Mouse (Mus musculus) cerebellum, adult 9-11 months (tissue): ENCODE results near the gene Acsl6.
"Not testable (repeated sequence)": the region's sequence is repeated elsewhere in the genome, so short reads cannot be mapped to it uniquely, and the experiment has no call there.

Source experiments
- DNase-seq: peaks from one replicate; pipeline ENCODE4 v3.0.0; 2022

Gene Acsl6

DNA sequence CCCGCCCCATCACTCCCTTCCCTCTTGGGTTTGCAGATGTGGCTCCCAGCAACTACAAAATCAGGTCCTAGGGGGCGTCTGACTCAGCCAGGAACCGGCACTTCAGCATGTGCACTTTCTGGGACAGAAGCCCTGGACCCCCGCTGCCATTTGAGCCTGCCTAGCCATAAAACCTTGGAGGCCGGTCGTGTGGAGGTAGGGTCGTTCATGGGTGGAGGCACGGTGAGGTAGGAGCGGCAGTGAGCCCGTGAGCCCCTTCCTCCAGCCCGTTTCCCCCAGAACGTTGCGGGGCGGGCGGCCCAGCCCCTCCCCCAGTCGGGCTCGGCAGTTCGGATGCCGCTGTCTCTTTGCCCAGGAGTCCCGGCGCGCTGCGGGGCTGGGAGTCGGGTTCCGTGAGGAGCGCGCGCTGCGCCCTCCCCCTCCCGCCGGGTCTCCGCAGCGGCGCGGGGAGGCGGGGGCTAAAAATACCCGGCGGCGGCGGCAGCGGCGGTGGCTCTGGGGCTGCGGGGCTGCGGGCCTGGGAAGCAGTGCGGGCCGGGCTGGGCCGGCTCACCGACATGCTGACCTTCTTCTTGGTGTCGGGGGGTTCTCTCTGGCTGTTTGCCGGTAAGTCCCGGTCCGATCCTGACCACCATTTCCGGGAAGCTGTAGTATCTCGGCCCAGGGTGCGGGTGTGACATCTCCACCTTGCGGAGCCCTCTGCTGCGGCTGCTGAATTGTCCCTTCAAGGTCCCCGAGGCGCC is at the start of gene Acsl6:
TSS of gene Acsl6 (plus strand) at position 71 of the 743 bp plus-strand sequence.
- peak; percentile 78 for DNase-seq

DNA sequence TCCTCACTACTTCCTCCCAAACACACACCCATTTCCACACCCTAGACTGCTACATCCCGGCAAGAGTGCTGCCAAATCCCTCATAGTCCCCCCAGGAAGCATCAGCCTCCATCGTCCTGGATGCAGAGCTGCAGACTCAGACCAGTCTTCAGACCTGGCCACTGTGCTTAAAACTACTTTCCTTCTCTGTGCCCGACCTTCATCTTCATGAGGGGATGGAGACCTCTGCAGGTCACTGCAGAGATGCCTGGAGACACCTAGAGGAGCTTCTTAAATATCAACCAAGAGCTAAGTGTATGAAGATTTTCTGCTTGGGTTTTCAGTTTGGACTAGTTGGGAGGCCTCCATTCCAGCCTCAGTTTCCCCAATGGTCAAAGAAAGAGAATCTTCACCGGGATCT is 49.5 kb upstream of the Acsl6 start:
- no peak for DNase-seq

DNA sequence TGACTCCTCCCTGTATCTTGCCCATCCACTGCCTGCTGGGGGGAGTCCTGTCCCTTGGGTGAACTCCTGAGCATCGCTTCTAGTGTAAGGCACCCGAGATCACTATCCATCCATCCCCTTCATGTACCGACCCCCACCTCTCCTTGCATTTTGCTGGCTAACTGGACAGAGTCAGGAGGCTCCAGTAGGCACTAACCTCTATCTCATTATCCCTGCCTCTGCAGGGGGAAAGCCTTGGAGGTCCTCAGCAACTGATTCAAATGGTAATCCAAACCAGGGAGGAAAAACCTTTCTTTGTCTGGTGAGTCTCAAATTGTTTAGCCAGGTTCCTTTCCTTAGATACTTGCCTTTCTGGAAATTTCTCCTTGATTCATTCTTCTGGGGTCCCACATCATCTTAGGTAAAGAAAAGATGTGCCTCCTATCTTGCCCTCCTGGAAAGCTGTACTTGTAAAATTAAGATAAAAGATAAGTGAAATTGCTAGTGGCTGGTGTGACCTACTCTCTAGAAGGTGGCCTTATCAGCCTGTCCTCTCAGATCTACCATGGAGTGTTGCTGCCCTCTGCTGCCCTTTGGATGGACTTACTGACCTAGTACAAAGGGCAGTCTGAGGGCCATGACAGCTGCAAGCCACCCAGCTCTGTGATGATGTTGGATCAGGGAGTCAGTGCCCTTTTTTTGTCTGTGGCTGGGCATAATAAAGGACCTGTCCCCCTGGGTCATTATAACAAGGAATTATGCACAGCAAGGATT is 46.8 kb upstream of the Acsl6 start:
- DNase-seq: peak; percentile 83

DNA sequence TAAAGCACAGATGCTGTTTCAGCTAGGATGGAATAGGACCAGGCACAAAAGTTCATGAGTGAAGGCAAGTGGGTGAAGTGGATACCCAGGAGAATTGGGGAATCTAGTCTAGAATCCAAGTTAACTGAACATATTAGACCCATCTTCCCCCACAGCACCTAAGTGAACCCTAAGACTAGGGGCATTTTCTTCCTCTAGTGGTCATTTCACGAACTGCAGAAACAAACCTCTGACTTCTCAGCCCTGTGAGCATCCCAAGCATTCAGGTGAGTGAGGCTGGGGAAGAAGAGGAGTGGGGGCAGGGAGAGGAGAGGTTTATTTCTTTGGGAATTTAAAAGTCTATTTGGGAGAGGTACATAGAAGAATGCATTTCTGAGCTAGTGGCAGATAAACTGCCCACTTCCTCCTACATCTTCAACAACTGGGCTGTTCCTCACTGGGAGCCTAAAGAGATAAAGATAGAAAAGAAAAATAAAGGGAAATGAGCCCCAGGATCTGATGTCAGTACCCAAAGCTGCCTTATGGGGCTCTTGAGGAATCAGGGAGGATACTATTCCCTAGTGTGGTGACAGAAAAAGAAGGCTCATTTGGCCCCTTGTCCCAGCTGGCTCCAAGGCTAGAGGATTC is 40.1 kb upstream of the Acsl6 start:
- DNase-seq: no peak

DNA sequence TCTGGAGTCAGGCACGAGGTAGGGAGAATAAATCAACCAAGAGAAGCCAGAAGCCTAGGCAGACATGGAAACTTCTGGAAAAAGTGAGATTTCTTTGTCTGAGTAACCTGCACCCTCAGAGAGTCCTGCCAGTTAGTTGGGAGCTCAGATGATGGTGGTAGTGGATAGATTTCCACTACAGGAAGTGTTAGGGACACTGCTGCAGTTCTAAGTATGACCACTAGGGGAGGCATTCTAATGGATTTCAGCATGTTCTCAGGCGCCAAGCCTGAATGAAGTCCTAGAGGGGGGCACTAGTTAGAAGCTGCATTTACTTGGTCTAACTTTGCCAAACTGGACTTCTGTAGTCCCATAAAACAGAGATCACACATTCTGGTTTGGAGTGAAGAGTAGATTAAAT is 39.1 kb upstream of the Acsl6 start:
- peak; percentile 48 for DNase-seq

DNA sequence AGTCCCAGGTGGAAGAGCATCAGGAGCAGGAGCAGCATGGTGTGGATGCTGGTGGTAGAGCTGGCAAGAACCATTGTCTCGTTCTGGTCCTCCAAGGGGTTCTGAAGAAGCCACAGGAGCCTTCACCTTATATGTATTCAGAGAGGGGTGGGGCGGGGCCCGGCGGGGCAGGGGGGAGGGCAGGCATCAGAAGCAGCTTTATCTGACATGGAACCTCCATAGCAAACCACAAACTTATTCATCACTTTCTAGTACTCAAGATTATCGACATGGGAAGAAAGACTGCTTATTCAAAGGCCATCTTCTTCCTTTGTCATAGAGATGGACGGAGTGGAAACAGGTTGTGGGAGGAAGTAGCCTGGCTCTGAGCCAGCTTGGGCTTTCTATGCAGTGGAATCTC is 36.4 kb upstream of the Acsl6 start, which contains the start of gene Il3:
TSS of gene Il3 (minus strand) at position 101 of the 400 bp plus-strand sequence.
- no peak for DNase-seq

DNA sequence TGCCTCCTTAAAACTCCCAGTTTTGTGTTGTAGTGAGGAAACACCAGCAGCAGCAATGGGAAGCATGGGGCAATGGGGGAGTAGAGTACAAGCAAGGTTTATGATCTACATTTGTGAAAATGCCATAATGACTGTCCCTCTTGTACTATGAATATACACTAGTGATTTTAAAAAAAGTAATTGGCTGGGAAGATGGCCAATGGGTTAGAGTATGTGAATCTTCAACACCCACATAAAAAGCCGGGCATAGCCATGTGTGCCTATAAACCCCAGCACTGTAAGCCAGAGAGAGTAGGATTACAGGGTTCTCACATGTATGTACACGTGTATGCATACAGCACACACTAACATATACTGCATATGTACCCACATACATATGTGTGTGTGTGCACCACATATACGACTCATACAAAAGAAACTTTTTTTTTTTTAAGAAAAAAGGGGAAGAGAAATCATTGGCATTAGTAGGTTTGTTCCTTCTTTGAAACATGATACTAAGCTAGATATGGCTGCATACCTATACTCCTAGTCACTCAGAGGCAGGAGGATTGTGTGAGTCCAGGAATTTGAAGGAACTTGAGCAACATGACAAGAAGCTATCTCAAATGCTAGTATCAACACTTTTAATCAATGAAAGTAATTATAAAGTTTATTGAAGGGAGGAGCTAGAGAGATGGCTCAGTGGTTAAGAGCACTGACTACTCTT is 34.3 kb upstream of the Acsl6 start:
- DNase-seq: no peak

DNA sequence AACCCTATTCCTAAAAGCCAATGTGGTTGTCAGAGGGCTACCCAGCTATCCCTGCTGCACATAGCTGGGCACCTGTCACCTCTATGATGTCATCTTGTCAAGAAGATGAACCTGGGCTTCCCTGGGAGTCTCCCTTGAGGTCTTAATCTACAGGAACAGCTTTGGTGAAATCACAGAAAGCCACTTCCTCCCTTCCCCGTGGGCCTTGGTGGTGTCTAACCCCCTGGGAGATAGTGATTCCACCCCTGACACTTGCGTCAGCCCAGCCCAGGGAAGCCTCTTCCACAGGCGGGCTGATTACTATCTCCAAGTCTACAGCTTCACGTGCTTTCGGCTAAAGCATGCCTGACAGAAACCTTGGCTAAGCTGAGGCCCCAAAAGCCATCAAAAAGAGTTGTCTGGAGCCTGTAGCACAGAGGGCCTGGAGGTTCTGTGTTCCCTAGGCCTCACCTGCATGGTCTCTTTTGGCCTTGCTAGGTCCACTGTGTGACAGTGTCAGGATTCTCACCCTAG is 32.1 kb upstream of the Acsl6 start:
- DNase-seq: no peak

DNA sequence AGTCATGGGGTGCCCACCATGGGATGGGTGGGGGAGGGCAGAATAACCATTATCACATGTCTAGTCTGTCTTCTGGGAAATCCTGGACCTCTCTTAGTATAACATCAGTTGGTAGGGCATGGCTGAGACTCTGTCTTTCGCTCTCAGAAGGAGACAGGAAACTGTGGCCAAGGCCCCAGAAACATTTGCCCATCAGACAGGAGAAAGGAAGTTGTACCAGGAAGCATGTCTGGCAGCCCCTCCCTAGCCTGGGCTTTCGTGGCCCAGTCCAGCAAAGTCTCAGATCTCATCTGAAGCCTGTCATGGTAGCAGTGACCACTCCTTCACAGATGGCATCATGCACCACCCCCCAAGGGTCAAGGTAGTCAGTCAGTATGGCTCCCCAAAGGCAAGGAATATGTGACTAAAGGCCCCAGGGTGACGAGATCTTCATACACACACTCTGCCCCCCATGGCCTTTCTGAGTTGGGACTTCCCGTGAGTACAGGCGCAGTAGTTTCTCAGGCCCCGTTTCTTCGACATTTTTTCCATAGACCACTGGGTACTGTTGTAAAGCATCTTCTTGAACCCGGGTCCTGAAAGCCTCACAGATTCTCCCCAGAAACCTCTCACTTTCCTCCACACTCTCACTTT is 15.7 kb upstream of the Acsl6 start:
- DNase-seq: no peak

DNA sequence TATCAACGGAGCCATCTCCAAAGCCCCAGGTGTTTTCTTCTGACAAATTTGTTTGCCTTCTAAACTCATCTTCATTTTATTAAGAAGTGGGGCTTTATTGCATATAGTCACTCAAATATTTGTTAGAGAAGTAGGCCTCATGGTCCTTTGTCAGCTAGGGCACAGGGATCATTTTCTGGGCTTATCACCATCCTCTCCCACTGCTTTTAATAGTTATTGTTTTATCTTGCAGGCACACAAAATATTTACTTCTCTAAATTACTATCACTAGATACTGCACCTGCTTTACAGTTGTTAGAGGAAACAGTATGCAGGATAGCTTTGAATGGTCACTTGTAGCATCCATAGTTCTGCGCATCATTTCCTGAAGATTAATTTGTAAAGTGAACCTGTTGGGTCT is 11.4 kb upstream of the Acsl6 start:
- no peak for DNase-seq

DNA sequence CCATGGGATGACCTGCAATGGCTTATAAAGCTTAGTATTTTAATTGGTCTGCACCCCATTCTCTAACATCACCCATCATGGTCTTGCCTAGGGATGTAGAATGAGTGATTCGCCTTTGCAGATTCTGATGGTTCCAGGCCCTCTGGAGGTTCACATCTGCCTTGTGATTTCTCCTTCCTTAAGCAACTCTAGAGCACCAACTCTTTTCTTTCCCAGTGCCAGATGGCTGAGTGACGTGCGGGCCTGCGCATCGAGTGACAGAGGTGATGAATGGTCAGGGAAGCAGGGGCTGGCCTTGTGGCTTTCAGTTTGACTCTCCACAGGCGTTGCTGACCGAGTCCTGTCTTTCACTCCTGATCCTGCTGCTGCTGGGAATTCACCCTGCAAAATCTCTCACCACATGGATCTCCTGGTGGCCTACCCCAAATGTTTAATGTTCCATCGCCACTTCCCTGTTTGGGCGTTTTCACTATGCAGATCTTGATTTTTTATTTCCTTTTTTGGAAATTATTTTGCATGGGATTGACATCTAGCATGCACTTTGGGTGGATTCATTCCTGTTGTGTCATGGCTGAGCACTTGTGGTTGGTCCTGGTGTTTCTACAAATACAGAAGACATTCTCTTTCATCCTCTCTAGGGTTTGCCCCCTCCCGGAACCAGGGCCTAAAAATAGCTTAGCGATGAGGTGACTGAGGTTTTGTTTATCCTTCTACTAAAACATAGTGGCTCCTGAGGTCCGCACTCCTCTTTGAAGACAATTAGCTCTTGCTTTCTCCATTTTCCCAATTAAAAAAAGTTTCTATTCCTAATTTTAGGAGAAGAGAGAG is 9.4 kb upstream of the Acsl6 start:
- DNase-seq: no peak

DNA sequence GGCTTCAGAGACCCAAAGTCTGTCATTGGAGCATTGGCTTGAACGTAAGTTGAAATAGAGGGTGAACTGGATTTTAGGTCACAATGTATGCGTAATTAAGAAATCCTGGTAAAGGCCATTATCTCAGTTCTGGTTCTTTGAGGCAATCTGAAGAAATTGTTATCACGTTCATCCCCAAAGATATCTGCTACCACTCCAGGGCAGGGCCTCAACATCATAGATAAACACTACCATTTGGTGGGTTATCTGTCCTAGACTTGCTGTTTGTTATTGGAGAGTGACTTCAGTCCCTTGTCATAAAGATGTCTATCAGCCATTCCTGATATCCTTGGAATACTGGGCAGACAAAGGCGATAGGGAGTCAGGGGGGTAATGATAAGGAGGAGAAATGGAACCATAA is 7.6 kb upstream of the Acsl6 start:
- no peak for DNase-seq

DNA sequence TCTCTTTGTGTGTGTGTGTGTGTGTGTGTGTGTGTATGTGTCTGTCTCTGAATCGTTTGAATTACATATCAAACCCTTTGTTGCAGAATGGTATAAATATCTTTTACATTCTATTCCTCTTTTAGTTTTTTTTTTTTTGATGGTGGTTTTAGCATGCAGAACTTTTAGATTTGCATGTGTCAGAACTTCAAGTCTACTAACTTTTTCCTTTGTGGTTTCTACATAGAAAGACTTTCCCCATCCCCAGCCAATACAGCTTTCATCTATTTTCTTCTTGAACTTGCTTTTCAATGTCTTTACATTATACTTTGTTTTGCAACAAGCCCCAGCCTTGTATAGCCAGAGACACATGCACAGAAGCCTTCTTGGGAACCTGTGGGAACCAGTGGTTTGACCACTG is 6.9 kb upstream of the Acsl6 start:
- no peak for DNase-seq

DNA sequence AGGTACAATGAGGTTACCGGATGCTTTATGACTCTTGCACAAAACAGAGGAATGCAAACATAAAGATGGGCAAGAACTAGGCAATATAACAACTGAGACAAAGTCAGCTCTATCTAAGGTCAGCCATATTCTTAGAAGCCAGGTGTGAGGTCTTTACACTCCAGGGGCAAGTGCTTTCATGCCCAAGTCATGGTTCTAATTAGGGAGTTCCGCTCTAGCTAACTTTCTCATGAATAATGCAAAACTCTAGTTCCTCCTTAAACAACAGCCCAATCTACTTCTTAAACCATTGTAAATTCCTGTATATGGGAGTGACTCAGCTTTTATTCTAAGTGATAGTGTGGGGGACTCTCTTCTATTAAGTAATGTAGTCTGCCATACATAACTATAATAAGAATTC is 6.1 kb upstream of the Acsl6 start:
- not testable (repeated sequence) for DNase-seq

DNA sequence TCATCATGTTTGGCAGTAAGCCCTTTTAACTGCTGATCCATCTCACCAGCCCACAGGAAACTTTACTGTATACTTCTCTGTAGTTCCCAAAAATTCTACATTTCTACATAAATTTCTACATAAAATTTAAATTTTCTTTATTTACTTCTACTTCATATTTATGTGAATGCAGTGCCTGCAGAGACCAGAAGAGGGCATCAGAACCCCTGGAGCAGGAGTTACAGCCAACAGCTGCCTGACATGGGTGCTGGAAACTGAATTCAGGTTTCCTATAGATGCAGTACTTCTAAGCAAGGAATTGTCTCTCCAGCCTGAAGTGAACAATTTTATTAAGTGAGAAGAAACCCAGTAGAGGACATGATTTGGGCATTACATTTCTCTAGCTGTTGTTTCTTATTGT is 4.8 kb upstream of the Acsl6 start:
- no peak for DNase-seq

DNA sequence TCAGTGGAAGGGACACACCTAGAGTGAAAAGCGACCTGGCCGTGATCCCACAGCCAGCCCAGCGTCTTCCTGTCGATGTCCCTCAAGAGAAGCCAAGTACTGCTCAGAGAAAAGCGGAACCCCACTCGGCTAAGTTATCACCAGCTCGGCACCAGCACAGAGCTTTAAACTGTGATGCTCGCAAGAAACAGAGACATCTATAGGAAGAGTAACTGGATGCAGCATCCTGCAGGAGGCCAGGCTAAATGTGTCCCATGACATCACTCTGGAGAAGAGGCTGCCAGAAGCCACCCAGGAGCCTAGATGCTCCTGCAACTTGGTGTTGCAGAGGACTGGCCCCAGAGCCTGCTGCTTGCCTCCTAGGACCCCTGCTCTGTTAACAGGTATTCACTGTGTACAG is 1.6 kb upstream of the Acsl6 start:
- DNase-seq: peak; percentile 78

DNA sequence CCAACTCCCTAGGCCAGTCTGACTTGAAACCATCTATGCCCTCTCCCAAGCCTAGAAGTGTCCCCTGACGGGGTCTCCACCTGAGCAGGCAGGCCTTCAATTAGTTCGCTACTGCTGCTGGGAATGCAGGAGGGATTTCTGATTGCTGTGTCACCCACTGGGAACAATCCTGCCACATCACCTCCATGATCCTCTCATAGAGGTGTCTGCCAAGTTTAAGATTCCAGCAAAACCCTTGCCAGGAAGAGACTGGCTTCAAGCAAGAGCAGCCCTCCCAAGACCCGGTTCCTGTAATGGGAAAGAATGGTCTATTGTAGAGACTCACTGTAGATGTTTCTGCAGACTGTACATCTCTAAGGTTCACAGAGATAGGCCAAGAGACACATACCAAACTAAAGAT is 992 bp upstream of the Acsl6 start:
- peak; percentile 50 for DNase-seq

DNA sequence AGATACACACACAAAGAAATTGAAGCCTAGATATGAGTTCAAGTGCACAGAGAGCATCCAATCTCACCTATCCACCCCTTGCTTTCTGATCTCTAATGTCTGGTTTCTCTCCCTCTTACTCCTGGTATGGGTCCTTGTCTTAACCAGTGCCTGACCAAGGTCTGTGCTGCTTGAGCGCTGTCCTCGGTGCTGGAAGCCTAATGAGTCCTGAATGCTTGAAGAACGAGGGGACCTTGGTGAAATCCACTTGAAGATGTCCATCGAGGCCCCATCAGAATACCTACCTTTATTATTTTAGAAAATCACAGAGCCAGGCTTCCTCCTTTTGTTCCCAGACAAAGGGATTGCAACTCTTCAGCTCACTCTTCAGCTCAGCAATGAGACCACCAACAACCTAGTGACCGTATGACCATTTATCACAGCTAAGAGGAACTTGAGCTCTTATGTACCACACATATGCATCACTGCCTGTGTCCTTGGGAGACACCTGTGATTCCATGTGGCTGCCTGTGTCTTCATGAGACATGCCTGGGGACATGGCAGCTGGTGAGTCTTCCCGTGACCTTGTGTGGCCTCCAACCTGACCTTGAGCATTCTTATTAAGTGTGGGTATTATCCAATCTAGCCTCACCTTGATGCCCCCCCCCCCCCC is 396 bp upstream of the Acsl6 start:
- peak; percentile 16 for DNase-seq

DNA sequence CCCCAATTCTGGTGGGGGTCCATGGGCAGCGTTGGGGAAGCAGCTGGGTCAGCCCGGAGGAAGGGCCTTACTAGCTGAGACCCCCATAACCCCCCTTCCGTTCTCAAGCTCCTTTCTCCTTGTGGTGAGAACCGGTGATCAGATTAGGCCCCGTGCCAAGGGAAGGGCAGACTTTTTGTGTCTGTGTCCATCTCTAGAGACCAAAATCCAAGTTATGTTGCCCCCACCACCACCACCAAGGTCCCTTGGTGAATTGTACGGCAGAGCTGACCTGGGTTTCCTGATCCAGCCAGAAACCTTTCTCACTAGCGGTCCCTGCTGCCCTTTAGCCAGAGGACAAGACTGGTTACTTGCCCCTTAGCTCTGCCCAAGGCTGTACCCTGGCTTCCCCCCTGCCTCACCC is 874 bp downstream of the Acsl6 start:
- DNase-seq: no peak

DNA sequence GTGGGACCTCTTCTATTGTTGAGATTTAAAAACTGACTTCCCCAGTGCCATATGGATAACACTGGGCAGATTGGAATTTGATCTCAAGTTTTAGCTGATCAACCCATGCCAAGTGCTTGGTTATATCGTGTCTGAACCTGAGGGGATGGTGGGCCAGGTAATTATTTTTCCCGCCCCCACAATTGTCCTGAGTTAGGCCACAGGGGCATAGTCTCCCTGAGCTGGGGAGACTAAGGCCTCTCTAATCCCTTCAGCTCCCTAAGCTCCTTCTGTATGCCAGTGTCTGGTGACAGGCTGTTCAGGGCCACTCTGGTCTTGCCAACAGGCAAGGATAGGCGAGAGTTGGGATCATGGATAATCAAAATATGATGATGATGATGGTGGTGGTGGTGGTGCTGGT is 1.7 kb downstream of the Acsl6 start:
- no peak for DNase-seq

DNA sequence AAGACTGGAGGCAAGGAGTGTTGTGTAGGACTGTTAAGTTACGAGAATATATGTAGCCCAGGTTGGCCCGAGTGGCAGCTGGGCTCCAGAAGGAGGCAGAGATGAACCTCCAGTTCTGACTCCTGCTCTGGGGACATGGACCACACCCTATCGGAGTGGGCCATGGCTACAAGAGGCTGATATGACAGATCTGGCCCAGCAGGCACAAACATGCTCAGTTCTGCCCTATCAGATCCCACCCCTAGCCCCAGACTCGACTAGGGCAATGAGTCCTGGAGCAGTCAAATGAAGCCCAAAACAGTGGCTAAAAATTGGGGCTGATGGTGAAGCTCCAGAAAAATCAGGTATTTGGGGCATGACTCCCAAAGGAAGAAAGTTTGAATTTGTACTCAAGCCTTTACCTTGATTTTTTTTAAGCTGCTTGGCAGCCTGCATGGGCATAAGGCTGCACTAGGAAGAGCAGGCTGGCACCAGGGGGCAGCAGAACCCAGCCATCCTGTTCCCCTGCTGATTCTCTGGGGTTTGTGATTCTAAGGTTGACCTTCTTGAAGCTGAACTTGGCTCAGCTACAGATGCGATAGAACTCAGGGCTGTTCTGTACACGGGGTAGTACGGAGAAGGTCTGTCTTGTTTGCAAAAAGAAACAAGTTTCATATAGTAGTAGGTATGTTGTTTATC is 3.7 kb downstream of the Acsl6 start:
- peak; percentile 76 for DNase-seq
